Mouse (Mus musculus) CH12.LX (cell line): Measurements from ENCODE around the gene C9orf72.

ENCODE experiments used
- BHLHE40 ChIP-seq: IDR thresholded peaks from 2 replicates; pipeline ENCODE4 v1.6.1; 2011; ENCODE audit warnings: mild to moderate bottlenecking, low read depth, low read length, improper control_type of control experiment
- CTCF ChIP-seq, 2 experiments: IDR thresholded peaks in 1 of 2; conservative IDR thresholded peaks in 1 of 2; 2 replicates each; pipeline ENCODE4 v1.5.1; 2011 to 2012; ENCODE audit warnings: low read depth in 2 of 2, low read length in 2 of 2, improper control_type of control experiment in 1 of 2, inconsistent platforms in 1 of 2, mild to moderate bottlenecking in 1 of 2, moderate library complexity in 1 of 2
- E2F4 ChIP-seq: IDR thresholded peaks from 2 replicates; pipeline ENCODE4 v1.6.1; 2011; ENCODE audit warnings: low read depth, low read length, improper control_type of control experiment; ENCODE audit not compliant: insufficient replicate concordance
- EP300 ChIP-seq: IDR thresholded peaks from 2 replicates; pipeline ENCODE4 v1.6.1; 2011; ENCODE audit warnings: low read length, improper control_type of control experiment
- MEF2A ChIP-seq: IDR thresholded peaks from 2 replicates; pipeline ENCODE4 v1.6.1; 2014; ENCODE audit warnings: low read depth, mild to moderate bottlenecking, inconsistent platforms, low read length, improper control_type of control experiment, borderline replicate concordance
- MYC ChIP-seq: IDR thresholded peaks from 2 replicates; pipeline ENCODE4 v1.6.1; 2011; ENCODE audit warnings: low read depth, mild to moderate bottlenecking, improper control_type of control experiment, low read length
- POLR2A ChIP-seq: IDR thresholded peaks from 2 replicates; pipeline ENCODE4 v1.6.1; 2011; ENCODE audit warnings: low read depth, mild to moderate bottlenecking, improper control_type of control experiment, low read length
- TCF12 ChIP-seq: IDR thresholded peaks from 2 replicates; pipeline ENCODE4 v1.6.1; 2014; ENCODE audit warnings: low read depth, mild to moderate bottlenecking, inconsistent platforms, low read length, improper control_type of control experiment
- UBTF ChIP-seq: IDR thresholded peaks from 2 replicates; pipeline ENCODE4 v1.6.1; 2012; ENCODE audit warnings: low read depth, mild to moderate bottlenecking, inconsistent platforms, low read length, improper control_type of control experiment, moderate library complexity
- ZKSCAN1 ChIP-seq: IDR thresholded peaks from 2 replicates; pipeline ENCODE4 v1.6.1; 2012; ENCODE audit warnings: low read depth, inconsistent platforms, low read length, improper control_type of control experiment, borderline replicate concordance
- ZMIZ1 ChIP-seq: IDR thresholded peaks from 2 replicates; pipeline ENCODE4 v1.6.1; 2012; ENCODE audit warnings: low read depth, mild to moderate bottlenecking, inconsistent platforms, low read length, improper control_type of control experiment
- ZNF384 ChIP-seq: IDR thresholded peaks from 2 replicates; pipeline ENCODE4 v1.6.1; 2012; ENCODE audit warnings: low read depth, low read length, improper control_type of control experiment, inconsistent platforms

DNA sequence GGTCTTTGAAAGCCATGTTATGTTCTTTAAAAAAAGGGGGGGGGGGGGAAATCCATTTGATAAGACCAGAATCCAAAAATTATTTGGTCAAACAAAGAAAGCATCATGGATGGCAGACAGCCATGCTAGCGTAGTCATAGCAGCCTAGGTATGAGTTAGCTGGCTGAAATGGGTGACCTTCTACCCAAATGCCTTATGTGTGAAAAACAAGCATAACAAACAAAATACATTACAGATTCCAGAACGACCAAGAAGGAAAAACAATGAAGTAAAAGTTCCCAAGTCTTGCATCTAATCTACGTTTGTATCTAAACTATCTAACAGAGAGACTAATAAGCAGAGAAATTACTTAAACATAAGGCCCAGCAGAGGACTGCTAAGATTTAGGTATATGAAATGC lies 75.3 kb downstream of the C9orf72 start:
- TF ChIP-seq POLR2A (no peak), CTCF (conservative IDR thresholded peaks at IDR 0.05 in 1 of 2, IDR thresholded peaks at IDR 0.05 in 1 of 2; ENCODE audit: low read depth in 2 of 2, low read length in 2 of 2) (no peak), ZNF384 (no peak), MEF2A (no peak), ZMIZ1 (no peak), UBTF (no peak), E2F4 (no peak), EP300 (no peak), TCF12 (no peak), ZKSCAN1 (no peak), MYC (no peak), BHLHE40 (no peak)
